Mouse (Mus musculus) layer of hippocampus, postnatal 10 days (tissue): ENCODE data around the gene Gm30737. TPM values are rescaled to one million over a fixed set of nuclear protein-coding genes. Genes with fewer than 3 reads are reported as not detected.
"Not testable (repeated sequence)": the region's sequence is repeated elsewhere in the genome, so short reads cannot be mapped to it uniquely, and the experiment has no call there.

ENCODE experiments used
- DNase-seq, 2 experiments: peaks; one replicate each; pipeline ENCODE4 v3.0.0; 2021; ENCODE audit warnings: low spot score in 2 of 2
- long read RNA-seq: library from polyadenylated mRNA; stranded (forward); transcript quantifications from one replicate; pipeline ENCODE4 v2.0.0, GENCODE M21; 2023
- total RNA-seq, 2 experiments: library from RNA; stranded (reverse); gene quantifications; 2 replicates each; pipeline ENCODE4 v1.2.3; 2021

Gm30737 gene
- total RNA-seq: not detected
- long read RNA-seq: 0 reads

- DNase-seq: not testable (repeated sequence)
Observed at GRCm38 (mm10) chrY:14400410-14400809, at the start of gene Gm30737. Gene Gm30737, plus strand, starts transcription at chrY:14400710.
